Mouse (Mus musculus) midbrain, embryonic 14.5 days (tissue): ENCODE data around the gene Alox8. TPM values are rescaled to one million over a fixed set of nuclear protein-coding genes. Genes with fewer than 3 reads are reported as not detected.

Source experiments
- ATAC-seq: fragments of 200-750 bp; cut with Nextera tagmentation; 2 replicates; pipeline ENCODE4 v1.8.0; 2017; ENCODE audit warnings: moderate number of reproducible peaks, moderate library complexity; ENCODE audit not compliant: low FRiP score, low TSS enrichment
- DNase-seq: peaks from one replicate; pipeline ENCODE4 v3.0.0-alpha.2; 2015
- H3K27ac ChIP-seq: fragments of 300-500 bp; sonication (generic); replicated peaks from 2 replicates; pipeline ENCODE4 v1.5.1; 2014; ENCODE audit warnings: mild to moderate bottlenecking, low read depth, low read length, moderate library complexity
- H3K27me3 ChIP-seq: fragments of 300-500 bp; sonication (generic); 2 replicates; pipeline ENCODE4 v1.6.1; 2014; ENCODE audit warnings: low read length, control low read depth, mixed read lengths; ENCODE audit not compliant: control insufficient read depth, insufficient read depth
- H3K36me3 ChIP-seq: fragments of 300-500 bp; sonication (generic); 2 replicates; pipeline ENCODE4 v1.6.1; 2014; ENCODE audit warnings: low read length, control low read depth; ENCODE audit not compliant: control insufficient read depth, insufficient read depth
- H3K4me1 ChIP-seq: fragments of 300-500 bp; sonication (generic); 2 replicates; pipeline ENCODE4 v1.6.1; 2014; ENCODE audit warnings: mild to moderate bottlenecking, antibody characterized with exemption, low read length, control low read depth; ENCODE audit not compliant: control insufficient read depth, insufficient read depth
- H3K4me2 ChIP-seq: fragments of 300-500 bp; sonication (generic); 2 replicates; pipeline ENCODE4 v1.6.1; 2014; ENCODE audit warnings: mild to moderate bottlenecking, low read length, moderate library complexity
- H3K4me3 ChIP-seq: fragments of 300-500 bp; sonication (generic); replicated peaks from 2 replicates; pipeline ENCODE4 v1.5.1; 2014; ENCODE audit warnings: low read depth, low read length
- H3K9ac ChIP-seq: fragments of 300-500 bp; sonication (generic); replicated peaks from 2 replicates; pipeline ENCODE4 v1.6.1; 2014; ENCODE audit warnings: mild to moderate bottlenecking, low read length, moderate library complexity
- H3K9me3 ChIP-seq: fragments of 300-500 bp; sonication (generic); 2 replicates; pipeline ENCODE4 v1.6.1; 2016; ENCODE audit warnings: low read length, control low read depth, mixed read lengths; ENCODE audit not compliant: control insufficient read depth
- WGBS: fragments of 180-500 bp; shearing (Covaris S2); extraction: QIAGEN DNeasy Blood & Tissue Kit; methylation state at CpG from one replicate; pipeline ENCODE4 v1.1.7; 2014; 5-methylcytosine and 5-hydroxymethylcytosine counted together
- polyA plus RNA-seq: library from polyadenylated mRNA; unstranded; fragments of >200 nt; fragmentation: Nextera tagmentation; extraction: Ambion mirVana; gene quantifications from 2 replicates; pipeline ENCODE4 v1.2.1, GENCODE M21; 2014

The Alox8 gene
- polyA plus RNA-seq, 1 experiment from 2014 or later = 0.17 TPM

DNA sequence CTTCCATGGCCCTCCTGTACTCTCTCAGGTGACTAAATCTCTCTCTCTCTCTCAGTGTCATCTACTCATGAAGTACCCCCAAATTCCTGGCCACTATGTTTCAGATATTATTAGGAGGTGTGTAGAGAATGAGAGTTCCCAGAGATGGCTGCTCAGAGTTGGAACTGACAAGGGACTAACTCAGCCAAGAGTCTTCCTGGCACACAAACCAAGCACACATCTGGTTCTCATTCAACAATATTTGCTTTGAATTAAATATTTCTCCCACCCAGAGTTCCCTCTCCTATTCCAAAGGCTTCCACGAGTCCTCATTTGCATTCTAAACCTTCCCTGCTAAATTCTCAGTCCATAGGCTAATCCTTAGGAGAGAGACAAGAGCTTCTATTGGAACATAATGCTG, 28.1 kb upstream of the Alox8 start:
- Histone ChIP-seq H3K4me3 (no peak overlapping the region), H3K27ac (no peak overlapping the region), H3K9ac (no peak overlapping the region), H3K9me3 (no peaks in the 10 kb centered on the region), H3K27me3 (no peaks in the 10 kb centered on the region), H3K36me3 (no peaks in the 10 kb centered on the region), H3K4me1 (no peaks in the 10 kb centered on the region), H3K4me2 (no peak overlapping the region)
- no peak for DNase-seq
- WGBS = 63% methylated on average over 1 of the region's 1 CpGs
- ATAC-seq = no peak

DNA sequence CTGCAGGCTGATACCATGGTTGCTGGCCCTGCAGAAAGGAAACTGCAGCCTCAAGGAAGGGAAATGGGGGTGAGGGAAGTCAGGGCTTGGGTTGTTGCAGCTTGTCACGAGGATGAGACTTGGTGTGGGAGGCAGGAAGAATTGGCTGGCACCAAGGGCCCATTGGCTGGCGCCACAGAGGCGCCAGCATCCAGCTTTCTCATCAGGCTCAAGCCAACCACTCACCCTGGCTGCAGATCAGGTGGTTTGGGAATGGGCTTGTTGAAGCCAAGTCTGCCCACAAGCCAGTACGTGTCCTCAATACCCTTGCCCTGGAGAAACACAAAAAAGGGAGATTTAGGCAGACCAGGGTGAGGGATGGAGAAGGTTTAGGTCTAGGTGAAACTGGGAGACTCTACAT, 25.5 kb upstream of the Alox8 start:
- Histone ChIP-seq H3K9ac (no peak overlapping the region), H3K4me1 (no peaks in the 10 kb centered on the region), H3K9me3 (no peaks in the 10 kb centered on the region), H3K27ac (no peak overlapping the region), H3K4me2 (no peak overlapping the region), H3K4me3 (no peak overlapping the region), H3K27me3 (no peaks in the 10 kb centered on the region), H3K36me3 (no peaks in the 10 kb centered on the region)
- 86% methylated on average over 4 of the region's 4 CpGs for WGBS
- ATAC-seq (no peak), DNase-seq (no peak)

DNA sequence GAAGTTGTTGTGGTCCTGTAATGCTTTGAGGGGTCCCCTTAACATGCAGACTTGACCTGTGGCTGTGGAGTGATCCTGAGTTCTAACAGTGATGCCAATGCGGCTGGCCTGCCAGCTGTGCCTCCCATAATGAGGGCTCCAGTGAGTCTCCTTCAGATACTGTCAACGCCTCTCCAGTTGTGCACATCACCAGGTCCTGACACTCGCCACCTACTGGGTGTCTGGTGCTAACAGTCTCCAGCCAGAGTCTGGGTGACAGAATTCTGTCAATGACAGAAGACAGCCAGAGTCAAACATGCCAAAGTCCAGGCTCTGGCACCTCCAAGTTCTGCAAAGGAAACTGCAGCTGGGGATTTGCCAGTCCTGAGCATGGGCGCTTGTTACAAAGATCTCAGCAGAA, 23.4 kb upstream of the Alox8 start:
- Histone ChIP-seq H3K27me3 (no peaks in the 10 kb centered on the region), H3K27ac (no peak overlapping the region), H3K4me1 (no peaks in the 10 kb centered on the region), H3K9ac (no peak overlapping the region), H3K9me3 (no peaks in the 10 kb centered on the region), H3K36me3 (no peaks in the 10 kb centered on the region), H3K4me3 (no peak overlapping the region), H3K4me2 (no peak overlapping the region)
- 80% methylated on average over 4 of the region's 4 CpGs for WGBS
- DNase-seq = no peak
- no peak for ATAC-seq

DNA sequence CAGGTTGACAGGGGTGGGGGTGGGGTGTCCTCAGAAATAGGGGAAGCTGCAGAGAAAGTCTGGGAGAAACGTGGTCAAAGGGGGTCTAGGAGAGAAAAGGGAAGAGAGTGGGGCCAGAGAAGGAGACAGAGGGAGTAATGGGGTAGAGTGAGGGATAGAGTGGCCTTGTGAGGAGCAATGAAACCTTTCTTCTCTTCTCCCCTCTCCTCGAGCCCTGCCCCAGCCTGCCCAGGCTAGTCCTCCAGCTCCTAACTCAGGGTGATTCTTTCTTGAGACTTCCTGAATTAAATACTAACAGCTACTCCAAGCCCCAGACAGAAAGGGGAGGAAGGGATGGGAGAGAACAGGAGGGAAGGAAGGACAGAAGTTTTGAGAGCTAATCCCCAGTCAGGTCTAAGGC, 21.0 kb upstream of the Alox8 start:
- Histone ChIP-seq H3K9me3 (no peaks in the 10 kb centered on the region), H3K36me3 (no peaks in the 10 kb centered on the region), H3K27me3 (no peaks in the 10 kb centered on the region), H3K9ac (no peak overlapping the region), H3K27ac (no peak overlapping the region), H3K4me3 (no peak overlapping the region), H3K4me1 (no peaks in the 10 kb centered on the region), H3K4me2 (no peak overlapping the region)
- WGBS = 66% methylated on average over 2 of the region's 2 CpGs
- DNase-seq (no peak), ATAC-seq (no peak)

DNA sequence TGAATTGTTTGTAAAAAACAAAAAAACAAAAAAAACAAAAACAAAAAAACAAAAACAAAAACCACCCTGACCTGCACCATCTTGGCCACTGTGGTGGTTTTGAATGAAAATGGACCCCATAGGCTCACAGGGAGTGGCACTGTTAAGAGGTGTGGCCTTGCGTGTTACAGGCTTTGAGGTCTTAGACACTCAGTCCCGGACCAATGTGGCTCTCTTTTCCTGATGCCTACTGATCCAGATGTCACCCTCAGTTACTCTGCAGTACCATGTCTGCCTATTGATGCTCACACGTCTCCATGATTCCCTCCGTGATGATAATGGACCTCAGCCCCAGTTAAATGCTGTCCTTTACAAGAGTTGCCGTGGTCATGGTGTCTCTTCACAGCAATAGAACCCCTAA, 19.8 kb upstream of the Alox8 start:
- H3K4me2 ChIP-seq = no peak overlapping the region
- ATAC-seq = no peak

DNA sequence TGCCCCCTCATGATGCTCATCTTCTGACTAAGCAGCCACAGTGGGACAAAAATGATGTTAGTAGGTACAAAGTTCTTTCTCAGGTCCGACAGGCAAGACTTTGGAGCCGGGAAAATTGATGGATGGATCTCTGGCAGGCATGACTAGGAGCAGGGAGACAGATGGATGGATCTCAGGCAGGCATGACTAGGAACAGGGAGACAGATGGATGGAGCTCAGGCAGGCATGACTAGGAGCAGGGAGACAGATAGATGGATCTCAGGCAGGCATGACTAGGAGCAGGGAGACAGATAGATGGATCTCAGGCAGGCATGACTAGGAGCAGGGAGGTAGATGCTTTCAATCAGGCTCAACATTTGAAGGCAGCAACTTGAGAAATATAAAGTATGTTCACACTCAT, 13.8 kb upstream of the Alox8 start:
- no peaks in the 10 kb centered on the region for H3K4me1 ChIP-seq
- 29% methylated on average over 2 of the region's 2 CpGs for WGBS
- peak; percentile 72 for DNase-seq
- H3K9me3 ChIP-seq = no peaks in the 10 kb centered on the region
- H3K4me2 ChIP-seq = peak overlapping the region; percentile 42
- no peak for ATAC-seq
- H3K27ac ChIP-seq = no peak overlapping the region
- peak overlapping the region; percentile 34; the same call in 1 of the 2 replicates for H3K9ac ChIP-seq
- H3K27me3 ChIP-seq = no peaks in the 10 kb centered on the region
- H3K36me3 ChIP-seq = no peaks in the 10 kb centered on the region
- H3K4me3 ChIP-seq = peak overlapping the region; percentile 30

More for the DNA sequence above, 19.8 kb upstream of the Alox8 start:
- Histone ChIP-seq H3K36me3 (no peaks in the 10 kb centered on the region), H3K4me1 (no peaks in the 10 kb centered on the region), H3K27me3 (no peaks in the 10 kb centered on the region), H3K27ac (no peak overlapping the region), H3K9ac (no peak overlapping the region), H3K9me3 (no peaks in the 10 kb centered on the region), H3K4me3 (no peak overlapping the region)
- 89% methylated on average over 5 of the region's 5 CpGs for WGBS
- DNase-seq = no peak

DNA sequence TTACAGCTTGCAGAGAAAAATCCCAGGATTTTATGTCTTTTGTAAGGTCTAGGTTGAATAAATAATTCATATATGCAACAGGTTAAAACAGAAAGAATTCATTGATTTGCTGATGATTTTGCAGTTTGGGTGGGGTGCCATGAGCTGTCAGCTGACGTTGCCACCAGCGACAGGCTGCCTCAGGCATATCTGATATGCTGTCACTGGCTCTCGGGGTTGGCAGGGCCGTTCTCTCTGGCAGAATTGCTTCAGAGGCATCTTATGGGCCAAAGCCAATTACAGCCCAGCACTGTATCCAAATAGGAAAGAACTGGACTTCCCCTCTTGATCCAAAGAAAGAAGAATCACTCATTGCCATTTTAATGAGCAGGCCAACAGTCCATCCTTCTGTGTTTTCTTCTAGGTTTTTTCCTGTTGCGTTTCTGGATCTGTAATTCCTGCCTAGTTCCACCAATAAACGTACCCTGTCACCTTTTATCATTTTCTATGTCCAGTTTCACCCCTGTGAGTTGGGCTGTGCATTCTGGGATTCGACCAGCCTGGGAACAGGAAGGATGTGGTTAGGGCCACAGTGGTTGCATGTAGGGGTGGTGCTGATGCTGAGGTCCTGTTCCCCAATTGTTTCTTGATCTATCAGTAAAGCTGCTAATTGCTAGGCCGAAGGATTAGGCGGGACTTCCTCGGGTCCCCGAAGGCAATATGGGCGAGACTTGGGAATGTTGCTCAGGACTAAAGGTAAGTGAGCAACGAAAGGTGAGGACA, 5.0 kb upstream of the Alox8 start:
- Histone ChIP-seq H3K9ac (no peak overlapping the region), H3K27ac (no peak overlapping the region), H3K4me2 (no peak overlapping the region), H3K27me3 (0 out of 2 replicates have a peak, but pooled peaks cover under 1% of the 10 kb centered on the region), H3K9me3 (no peaks in the 10 kb centered on the region), H3K4me3 (no peak overlapping the region), H3K4me1 (no peaks in the 10 kb centered on the region), H3K36me3 (no peaks in the 10 kb centered on the region)
- DNase-seq = no peak
- 83% methylated on average over 13 of the region's 13 CpGs for WGBS
- no peak for ATAC-seq

DNA sequence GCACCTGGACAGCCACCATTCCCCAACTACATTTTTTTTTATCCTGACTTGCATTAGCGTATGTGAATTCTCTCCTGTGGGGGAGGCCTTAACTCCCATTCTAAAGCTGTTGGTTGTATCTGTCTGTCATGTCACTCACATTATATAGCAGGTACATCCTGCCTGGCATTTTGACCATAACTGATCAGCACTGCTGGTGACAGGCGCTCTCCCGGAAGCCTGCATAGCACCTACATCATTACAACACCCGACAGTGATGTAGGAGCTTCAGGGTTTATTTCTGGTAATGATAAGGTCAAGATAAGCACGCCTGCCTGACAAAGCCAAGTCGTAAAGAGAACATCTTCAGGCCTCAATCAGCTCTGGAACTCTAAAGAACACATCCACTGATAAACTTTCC, 2.6 kb upstream of the Alox8 start:
- Histone ChIP-seq H3K9ac (no peak overlapping the region), H3K9me3 (no peaks in the 10 kb centered on the region), H3K4me2 (no peak overlapping the region), H3K27ac (no peak overlapping the region), H3K36me3 (no peaks in the 10 kb centered on the region), H3K4me3 (no peak overlapping the region), H3K27me3 (peaks cover 10% of the 10 kb centered on the region; the same call in 1 of the 2 replicates), H3K4me1 (0 out of 2 replicates have a peak, but pooled peaks cover 6% of the 10 kb centered on the region)
- ATAC-seq = no peak
- no peak for DNase-seq
- 82% methylated on average over 6 of the region's 6 CpGs for WGBS

DNA sequence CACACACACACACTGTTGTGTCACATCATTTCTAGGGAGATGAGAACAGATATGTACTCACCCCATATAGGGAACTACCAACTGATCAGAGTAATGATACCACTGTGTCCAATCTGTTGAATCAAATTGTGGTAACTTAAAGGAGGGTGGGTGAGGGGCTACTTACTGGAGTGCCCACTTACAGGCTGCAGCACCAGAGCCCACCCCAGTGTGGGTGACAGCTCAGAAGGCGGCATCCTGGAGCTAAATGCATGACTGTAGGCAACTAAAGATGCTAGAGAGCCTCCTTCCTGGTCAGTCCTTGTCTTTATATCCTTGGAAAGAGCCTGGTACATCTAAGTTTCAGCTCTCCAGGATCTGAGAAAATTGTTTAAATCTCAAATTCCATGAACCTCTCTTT, 1.6 kb upstream of the Alox8 start:
- 0 out of 2 replicates have a peak, but pooled peaks cover 6% of the 10 kb centered on the region for H3K4me1 ChIP-seq
- H3K9ac ChIP-seq = no peak overlapping the region
- no peak overlapping the region for H3K4me3 ChIP-seq
- no peaks in the 10 kb centered on the region for H3K36me3 ChIP-seq
- no peak for ATAC-seq
- H3K4me2 ChIP-seq = no peak overlapping the region
- H3K27me3 ChIP-seq = peaks cover 10% of the 10 kb centered on the region; the same call in 1 of the 2 replicates
- WGBS = 82% methylated on average over 1 of the region's 1 CpGs
- H3K9me3 ChIP-seq = no peaks in the 10 kb centered on the region
- no peak for DNase-seq
- H3K27ac ChIP-seq = no peak overlapping the region
